Mouse (Mus musculus) brain, embryonic 14.5 days (tissue): ENCODE measurements around the gene Stx8.

Experiments
- CTCF ChIP-seq: fragments of 200-500 bp; IDR thresholded peaks from 2 replicates; pipeline ENCODE4 v1.5.1; 2012; ENCODE audit warnings: inconsistent platforms, mild to moderate bottlenecking, moderate library complexity, borderline replicate concordance; ENCODE audit not compliant: insufficient read depth, insufficient read length; ENCODE audit errors: extremely low read depth
- POLR2A ChIP-seq: fragments of 200-500 bp; IDR thresholded peaks from 2 replicates; pipeline ENCODE4 v1.6.1; 2012; ENCODE audit warnings: mild to moderate bottlenecking, inconsistent platforms, borderline replicate concordance; ENCODE audit not compliant: poor library complexity, insufficient read depth, insufficient read length, severe bottlenecking; ENCODE audit errors: extremely low read depth

- TF ChIP-seq CTCF (no peak), POLR2A (no peak)
These were observed 85.3 kb downstream of the Stx8 start for GRCm38 (mm10) chr11:68051305-68051704.
